Mouse (Mus musculus) c-Kit-positive CD71-negative TER-119-negative erythroid progenitor cells, embryonic 14.5 days (primary cell): ENCODE data around the gene Cfap61.

Experiments used
- DNase-seq: peaks from one replicate; pipeline ENCODE4 v3.0.0-alpha.2; 2013; ENCODE audit warnings: low read depth

Cfap61 gene

DNA sequence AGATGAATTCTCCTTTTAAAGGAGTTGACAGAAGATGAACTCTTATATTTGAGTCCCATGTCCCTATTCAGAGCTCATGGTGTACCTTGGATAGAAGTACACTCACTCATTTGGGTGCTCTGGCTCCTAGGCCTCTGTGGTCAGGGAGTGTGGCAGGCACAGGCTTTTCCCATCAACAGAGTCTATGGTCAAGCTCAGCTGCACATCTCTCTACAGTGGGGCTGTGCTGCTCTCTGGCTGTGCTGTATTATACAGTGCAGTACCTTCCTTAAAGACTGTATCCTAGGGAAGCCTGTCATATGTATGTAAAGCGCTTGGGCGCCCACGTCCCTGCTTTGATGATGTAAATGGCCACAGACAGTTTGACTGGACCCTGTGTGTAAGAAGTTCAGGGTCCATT lies 323.0 kb downstream of the Cfap61 start:
- no peak for DNase-seq

DNA sequence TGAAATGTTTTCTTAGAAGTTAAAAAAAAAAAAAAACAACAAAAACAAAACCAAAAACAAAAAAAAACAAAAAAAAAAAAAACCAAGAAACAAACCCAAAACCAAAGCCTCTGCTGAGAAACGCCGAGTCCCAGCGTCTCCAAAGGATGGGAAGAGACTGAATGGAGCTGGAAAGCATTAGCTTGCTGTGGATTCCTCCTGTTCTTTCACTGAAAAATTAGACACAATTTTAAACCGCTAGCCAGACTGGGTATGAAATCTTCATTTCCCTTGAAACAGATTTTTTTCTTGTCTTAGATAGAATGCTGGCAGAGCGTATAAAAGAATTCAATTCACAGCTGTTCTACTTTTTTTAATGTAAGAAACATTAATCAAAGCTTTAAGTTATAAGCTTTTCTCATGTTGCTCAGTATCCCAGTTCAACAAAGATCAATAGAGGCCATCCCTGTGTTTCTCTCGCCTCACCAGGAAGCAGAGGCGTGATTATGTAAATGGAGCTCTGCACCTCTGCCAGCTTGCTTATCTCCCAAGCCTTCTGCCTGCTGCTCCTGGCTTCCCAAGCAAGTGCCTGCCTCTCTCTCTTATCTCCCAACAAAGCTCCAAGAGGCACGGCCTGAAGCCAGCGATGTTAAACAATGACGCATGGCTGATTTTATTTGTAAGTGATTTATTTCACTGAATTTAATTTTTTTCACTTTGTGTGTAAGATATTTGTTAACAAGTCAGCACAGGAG lies 324.3 kb downstream of the Cfap61 start:
- no peak for DNase-seq

DNA sequence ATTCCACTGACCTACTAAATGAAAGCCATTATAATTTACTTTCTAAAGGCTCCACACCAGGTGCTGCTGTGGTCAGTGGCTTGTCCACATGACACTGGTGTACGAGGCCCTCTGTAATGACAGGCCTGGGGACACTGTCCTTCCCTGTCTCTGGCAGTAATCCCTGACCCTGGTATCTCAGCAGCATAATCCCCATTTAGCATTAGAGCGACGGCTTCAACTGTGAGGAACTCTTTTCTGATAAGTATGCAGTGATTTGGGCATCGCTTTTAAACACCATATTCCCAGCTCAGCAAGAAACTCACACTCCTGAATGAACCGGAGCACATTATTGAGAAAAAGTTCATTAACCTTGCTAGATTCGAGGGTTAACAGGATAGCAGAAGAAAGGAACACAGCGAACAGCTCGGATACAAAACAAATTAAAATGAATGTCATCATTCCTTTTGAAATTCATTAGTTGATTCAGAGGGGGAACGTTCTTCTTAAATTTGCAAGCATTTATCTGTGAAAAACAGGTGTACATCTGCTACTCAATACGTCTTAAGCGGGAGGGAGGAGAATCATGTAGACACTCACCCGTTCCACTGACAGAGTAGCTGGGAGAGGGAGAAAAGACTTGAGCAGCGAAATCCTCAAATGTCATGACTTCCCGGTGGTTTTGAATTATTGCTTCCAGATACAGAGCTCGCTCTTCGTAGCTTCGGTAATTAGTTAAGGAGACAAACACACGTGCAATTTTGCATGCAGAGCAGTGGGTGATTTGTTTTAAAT lies 325.4 kb downstream of the Cfap61 start:
- no peak for DNase-seq

DNA sequence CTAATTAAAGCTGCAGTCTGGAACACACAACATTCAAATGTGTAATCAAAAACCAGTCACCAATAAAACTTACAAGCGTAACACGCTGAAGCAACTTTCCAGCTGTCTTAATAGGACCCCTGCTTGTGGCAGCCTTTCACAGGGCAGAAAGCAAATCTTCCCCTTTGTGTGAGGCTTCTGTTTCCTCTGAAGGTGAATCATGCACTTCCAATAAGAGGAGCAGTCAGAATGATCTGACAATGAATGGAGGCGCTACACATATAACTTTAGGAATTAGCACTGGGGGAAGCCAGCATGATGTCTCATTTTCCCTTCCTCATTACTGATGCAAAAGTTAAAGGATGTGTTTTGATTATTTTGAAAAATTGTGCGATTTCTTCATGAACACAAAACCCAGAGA lies 326.6 kb downstream of the Cfap61 start:
- no peak for DNase-seq

DNA sequence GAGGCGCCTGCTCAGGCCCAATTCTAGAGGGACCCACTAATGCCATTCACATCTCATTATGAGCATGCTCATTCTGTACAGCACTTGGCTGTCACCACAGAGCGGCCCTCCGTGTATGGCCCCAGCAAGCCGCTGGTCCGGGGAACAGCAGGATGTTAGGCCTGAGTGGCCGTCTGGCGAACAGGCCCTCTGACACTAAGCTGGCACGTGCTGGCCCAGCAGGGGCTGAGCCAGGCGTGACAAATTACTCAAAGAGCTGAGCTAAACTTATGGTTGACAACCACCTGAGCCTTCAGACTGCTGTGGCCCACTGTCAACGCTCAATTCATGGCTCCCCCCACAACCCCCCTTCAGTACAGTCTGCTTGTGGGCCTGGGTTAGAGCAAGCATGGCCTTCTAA lies 327.6 kb downstream of the Cfap61 start:
- DNase-seq = no peak

DNA sequence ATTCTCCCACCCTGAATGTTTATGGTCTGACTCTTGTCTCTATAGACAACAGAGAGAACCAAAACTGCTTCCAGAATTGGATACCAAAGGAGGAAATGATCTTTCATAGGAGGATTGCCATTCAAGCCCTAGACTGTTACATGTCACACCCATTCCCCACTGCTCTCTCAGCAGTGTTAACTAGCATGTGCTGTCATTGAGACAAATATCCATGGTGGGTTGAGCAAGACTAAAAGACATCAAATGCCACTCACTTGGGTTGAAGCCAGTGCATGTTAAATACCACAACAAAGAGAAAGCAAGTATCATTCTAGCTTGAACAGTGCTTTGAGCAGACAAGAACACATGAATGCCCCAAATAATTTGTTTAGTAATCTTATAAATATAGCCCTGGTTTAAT lies 328.4 kb downstream of the Cfap61 start:
- DNase-seq = no peak
